Mouse (Mus musculus) lung, adult 2 months (tissue): ENCODE data around the gene Zfhx3. TPM values are rescaled to one million over a fixed set of nuclear protein-coding genes. Genes with fewer than 3 reads are reported as not detected.

Experiments used
- DNase-seq: peaks from one replicate; pipeline ENCODE4 v3.0.0; 2022
- H3K4me1 ChIP-seq: fragments of 200-500 bp; 2 replicates; pipeline ENCODE4 v1.6.1; 2011; ENCODE audit warnings: low read length; ENCODE audit not compliant: control insufficient read depth, insufficient read depth
- H3K4me3 ChIP-seq: fragments of 200-500 bp; replicated peaks from 2 replicates; pipeline ENCODE3; 2011; ENCODE audit warnings: low read depth, mild to moderate bottlenecking, control low read depth, low read length; ENCODE audit errors: extremely low read depth
- CTCF ChIP-seq: fragments of 200-500 bp; IDR thresholded peaks from 2 replicates; pipeline ENCODE4 v1.5.1; 2011; ENCODE audit warnings: mild to moderate bottlenecking, low read length, control low read depth; ENCODE audit not compliant: insufficient read depth
- POLR2A ChIP-seq: fragments of 200-500 bp; IDR thresholded peaks from 2 replicates; pipeline ENCODE4 v1.6.1; 2011; ENCODE audit warnings: low read depth, mild to moderate bottlenecking, control low read depth, low read length, borderline replicate concordance; ENCODE audit errors: extremely low read depth
- WGBS: fragments of 180-500 bp; shearing (Covaris S2); methylation state at CpG from one replicate; pipeline ENCODE4 v1.1.7; 2018; 5-methylcytosine and 5-hydroxymethylcytosine counted together
- polyA plus RNA-seq: library from polyadenylated mRNA; depleted of rRNA; stranded (reverse); fragments of >200 nt; gene quantifications from 2 replicates; pipeline ENCODE4 v1.2.3, GENCODE M21; 2012

Gene Zfhx3
- polyA plus RNA-seq, 1 experiment, result 8.0 TPM

DNA sequence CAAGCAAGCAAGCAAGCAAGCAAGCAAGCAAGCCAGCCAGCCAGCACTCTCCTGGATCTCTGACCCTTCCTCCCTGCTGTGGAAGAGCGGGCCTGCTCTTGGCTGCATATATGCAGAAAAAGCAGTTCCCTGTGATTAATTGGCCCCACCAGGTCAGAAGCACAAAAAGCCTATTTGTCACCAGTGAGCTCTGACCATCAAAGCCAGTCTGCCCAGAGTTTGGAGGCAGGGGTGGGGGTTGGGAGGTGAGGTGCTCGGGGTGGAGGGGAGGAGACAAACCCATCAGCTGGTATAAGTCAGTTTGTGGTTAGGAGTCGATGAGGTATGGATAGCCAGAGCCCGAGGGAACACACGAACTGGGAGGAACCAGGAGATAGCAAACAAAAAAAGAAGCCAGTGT, 421.0 kb downstream of the Zfhx3 start:
- no peak for TF ChIP-seq CTCF
- no peak for TF ChIP-seq POLR2A
- DNase-seq, result no peak
- no peak overlapping the region for H3K4me3 ChIP-seq
- 26% methylated on average over 5 of the region's 5 CpGs for WGBS
- no peaks in the 10 kb centered on the region for H3K4me1 ChIP-seq

DNA sequence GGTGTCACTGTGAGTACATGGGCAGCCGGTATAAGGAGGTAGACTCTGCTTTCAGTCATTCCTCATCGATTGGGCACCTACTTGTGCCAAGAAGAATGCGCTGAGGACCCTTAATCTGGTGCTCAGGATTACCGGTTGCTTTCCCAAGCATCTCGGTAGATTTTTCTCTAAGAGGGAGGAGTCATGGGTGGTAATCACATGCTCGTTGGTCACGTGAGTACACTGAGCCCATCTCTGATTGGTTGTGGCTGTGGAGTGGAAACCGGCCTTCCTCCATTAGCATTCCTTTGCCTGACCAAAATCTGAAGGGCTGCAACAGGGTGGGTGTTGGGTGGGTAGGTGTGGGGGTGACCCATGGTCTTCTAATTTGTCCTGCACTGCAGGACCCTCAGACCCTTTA, 421.4 kb downstream of the Zfhx3 start:
- DNase-seq, result no peak
- no peaks in the 10 kb centered on the region for H3K4me1 ChIP-seq
- H3K4me3 ChIP-seq, result no peak overlapping the region
- WGBS, result 69% methylated on average over 8 of the region's 8 CpGs
- TF ChIP-seq POLR2A, result no peak
- no peak for TF ChIP-seq CTCF

DNA sequence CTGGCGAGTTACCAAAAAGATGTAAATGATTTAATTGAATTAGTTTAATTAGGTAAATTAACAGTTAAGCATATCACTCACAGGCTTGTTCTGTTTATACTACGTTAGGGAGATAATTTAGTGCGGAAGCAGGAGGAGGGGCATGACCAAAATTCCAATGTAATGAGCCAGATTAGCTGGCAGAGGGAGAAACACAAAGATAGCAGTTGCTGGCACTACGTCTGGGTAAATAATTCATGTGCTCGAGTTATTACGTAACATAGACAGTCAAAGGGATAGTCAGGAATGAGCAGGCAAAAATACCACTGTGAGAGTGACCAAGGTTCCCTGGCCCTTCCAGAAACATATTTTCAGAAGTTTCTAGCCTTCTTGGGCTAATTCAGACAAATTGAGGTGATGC, 426.6 kb downstream of the Zfhx3 start:
- WGBS, result 22% methylated on average over 6 of the region's 6 CpGs

DNA sequence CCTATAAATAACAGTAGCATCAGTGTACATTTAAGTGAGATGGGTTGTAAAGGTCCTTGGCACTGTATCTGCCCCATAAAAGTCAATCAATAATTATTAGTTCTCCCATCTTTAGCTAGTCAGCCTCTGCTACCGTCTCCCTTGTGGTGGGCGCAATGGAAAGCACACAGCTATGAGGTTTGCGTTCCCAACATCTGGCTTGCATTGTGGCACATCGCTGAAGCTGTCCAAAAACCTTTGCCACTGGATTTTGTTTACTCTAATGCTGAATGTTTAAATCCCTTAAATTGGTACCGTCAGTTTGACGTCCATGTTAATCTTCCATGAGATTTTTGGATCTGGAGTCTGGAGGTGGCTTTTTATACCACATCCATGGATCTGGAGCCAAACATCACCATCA, 428.3 kb downstream of the Zfhx3 start:
- TF ChIP-seq POLR2A (no peak), CTCF (no peak)
- Histone ChIP-seq H3K4me3 (no peak overlapping the region), H3K4me1 (0 out of 2 replicates have a peak, but pooled peaks cover 2% of the 10 kb centered on the region)
- DNase-seq, result no peak
- WGBS, result 86% methylated on average over 6 of the region's 6 CpGs

More for the DNA sequence above, 426.6 kb downstream of the Zfhx3 start:
- TF ChIP-seq CTCF, result no peak
- TF ChIP-seq POLR2A, result no peak
- DNase-seq, result no peak
- H3K4me3 ChIP-seq, result no peak overlapping the region
- H3K4me1 ChIP-seq, result 0 out of 2 replicates have a peak, but pooled peaks cover 2% of the 10 kb centered on the region

DNA sequence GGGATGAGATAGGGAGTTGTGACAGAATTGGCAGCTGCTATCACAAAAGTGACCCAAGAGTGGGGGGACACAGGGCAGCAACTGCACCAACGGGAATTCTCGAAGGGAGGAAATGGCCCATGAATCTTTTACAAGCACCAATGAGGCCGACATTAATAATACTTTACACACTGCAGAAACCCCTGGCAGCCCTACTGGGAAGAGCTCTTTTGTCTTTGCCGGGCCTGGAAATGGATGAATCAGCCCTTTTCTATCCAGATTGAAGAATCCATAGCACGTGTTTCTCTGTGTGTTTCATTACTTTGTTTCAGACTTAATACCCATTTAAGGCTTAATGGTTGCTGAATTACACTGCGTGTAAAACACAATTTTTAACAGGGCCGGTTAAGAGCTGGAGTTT, 430.6 kb downstream of the Zfhx3 start:
- Histone ChIP-seq H3K4me3 (no peak overlapping the region), H3K4me1 (0 out of 2 replicates have a peak, but pooled peaks cover 2% of the 10 kb centered on the region)
- no peak for DNase-seq
- TF ChIP-seq POLR2A (no peak), CTCF (no peak)
- WGBS, result 52% methylated on average over 7 of the region's 7 CpGs

DNA sequence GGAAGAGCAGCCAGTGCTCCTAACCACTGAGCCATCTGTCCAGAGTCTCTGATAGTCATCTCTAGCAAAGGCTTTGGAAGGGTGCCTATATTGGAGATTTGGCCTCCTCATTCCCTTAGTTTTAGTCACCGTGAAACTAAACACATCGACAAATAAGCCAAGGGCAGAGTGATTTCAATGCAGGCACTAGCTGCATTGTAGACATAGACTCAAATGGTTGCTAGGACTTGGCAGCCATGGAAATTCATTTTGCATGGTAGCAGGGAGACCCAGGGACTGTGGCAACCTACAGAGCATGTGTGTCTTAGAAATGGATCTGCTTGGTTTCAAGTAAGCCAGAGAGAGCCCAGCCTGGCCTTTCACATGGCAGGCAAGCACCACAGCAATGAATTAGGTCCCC, 435.6 kb downstream of the Zfhx3 start:
- TF ChIP-seq CTCF (no peak), POLR2A (no peak)
- H3K4me1 ChIP-seq, result no peaks in the 10 kb centered on the region
- 93% methylated on average over 2 of the region's 2 CpGs for WGBS
- no peak overlapping the region for H3K4me3 ChIP-seq
- no peak for DNase-seq

DNA sequence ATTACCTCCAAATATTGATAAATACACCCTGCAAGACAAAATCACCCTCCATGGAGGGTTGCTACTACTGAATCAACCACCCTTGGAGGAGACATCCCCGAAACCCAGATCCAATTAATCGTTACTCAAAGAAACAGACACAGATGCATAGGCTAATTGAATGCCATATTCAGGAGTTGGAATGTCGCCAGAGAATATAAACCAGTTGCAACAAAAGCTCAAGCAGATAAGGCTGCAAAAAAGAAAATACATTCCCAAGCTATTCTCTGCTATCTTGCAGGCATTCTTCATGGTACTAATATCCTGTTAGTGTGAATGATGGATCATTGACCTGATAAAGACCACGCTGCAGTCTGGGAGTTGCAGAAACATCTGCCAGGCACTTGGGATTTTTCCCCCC, 440.7 kb downstream of the Zfhx3 start:
- no peak for TF ChIP-seq POLR2A
- no peak for TF ChIP-seq CTCF
- WGBS, result 54% methylated on average over 4 of the region's 4 CpGs
- DNase-seq, result no peak
- H3K4me3 ChIP-seq, result no peak overlapping the region
- H3K4me1 ChIP-seq, result no peaks in the 10 kb centered on the region; the same call in 1 of the 2 replicates

DNA sequence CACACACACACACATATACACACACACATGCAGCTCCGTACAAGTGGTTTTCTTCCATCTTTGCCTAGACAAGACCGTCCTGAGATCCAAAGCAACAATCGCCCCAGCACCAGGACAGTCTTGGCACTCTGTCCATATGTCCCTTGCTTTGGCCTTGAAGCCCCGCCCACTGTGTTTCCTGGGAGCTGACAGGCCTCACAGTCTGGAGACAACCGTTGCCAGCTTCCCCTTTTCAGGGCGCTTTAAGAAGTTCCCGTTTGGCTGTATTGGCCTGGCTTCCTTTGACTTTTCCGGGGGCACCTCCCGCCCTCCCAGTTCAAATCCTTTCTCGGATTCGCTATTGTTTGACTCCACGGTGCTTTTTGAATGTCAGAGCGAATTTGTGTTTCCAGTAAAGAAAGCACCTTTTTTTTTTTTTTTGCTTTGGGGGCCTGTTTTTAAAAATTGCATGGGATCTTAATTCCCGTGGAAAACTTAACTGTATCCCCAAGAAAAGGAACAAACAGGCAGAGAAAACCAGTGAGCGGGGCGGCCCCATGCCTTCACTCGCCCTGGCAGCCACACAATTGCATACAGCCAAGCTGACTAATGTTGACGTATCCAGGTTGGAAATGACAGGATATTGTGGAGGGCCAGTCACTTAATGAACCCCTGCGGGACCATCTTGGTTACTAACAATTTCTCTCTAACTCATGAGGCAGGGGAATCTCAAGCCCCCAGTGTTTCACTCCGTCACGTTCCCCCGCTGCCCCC, 444.9 kb downstream of the Zfhx3 start:
- TF ChIP-seq CTCF, result no peak
- peak; percentile 11 for DNase-seq
- WGBS, result 24% methylated on average over 22 of the region's 22 CpGs
- H3K4me1 ChIP-seq, result no peaks in the 10 kb centered on the region; the same call in 1 of the 2 replicates
- H3K4me3 ChIP-seq, result no peak overlapping the region

DNA sequence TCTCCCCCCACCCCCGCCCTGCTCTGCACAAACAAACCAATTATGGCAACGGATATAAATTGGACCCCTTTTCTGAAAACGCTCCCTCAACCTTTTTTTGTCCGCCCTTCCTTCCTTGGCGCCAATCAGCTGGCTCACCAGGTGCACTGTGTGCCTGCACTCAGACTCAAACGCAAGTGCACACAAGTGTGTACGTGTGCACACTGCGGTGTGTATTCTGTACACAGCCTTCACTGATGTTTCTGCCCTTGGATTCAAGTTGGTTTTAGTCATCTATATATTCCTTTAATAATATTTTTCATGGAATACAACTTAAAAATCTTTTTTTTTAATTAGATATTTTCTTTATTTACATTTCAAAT, 445.4 kb downstream of the Zfhx3 start:
- no peaks in the 10 kb centered on the region; the same call in 1 of the 2 replicates for H3K4me1 ChIP-seq
- no peak overlapping the region for H3K4me3 ChIP-seq
- no peak for DNase-seq
- TF ChIP-seq POLR2A (no peak), CTCF (no peak)
- WGBS, result 69% methylated on average over 8 of the region's 8 CpGs

DNA sequence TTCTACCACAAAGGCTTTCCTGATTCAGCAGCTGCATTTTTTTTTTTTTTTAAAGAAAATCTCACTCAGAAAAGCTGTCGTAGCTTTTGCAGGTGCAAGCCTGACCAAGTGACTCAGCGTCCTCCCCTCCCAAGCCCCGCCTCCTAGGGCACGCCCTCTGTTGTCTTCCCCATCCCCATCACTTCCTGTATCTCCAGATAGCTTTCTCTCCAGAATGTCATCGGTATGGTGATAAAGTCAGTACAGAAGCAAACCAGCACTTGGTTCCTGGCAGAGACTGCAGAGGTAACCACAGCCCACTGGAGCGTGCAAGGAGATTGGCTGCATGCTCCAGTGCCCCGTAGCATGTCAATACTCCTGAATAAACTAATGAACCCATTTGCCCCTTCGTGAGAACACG, 450.5 kb downstream of the Zfhx3 start:
- Histone ChIP-seq H3K4me3 (no peak overlapping the region), H3K4me1 (no peaks in the 10 kb centered on the region)
- TF ChIP-seq POLR2A (no peak), CTCF (no peak)
- no peak for DNase-seq
- WGBS, result 57% methylated on average over 9 of the region's 9 CpGs
